Mouse (Mus musculus): ENCODE results near the gene Ube2c.

- TF ChIP-seq POLR2A (IDR thresholded peaks at IDR 0.05; ENCODE audit: extremely low read depth, insufficient read depth, low read length) = no peak
- TF ChIP-seq CTCF (IDR thresholded peaks at IDR 0.05; ENCODE audit: extremely low read depth, insufficient read depth, low read length) = no peak
These were observed 20.8 kb downstream of the Ube2c start for GRCm38 (mm10) chr2:164790451-164790850.
